Mouse (Mus musculus): ENCODE data around the gene Slc16a5.

GRCm38 (mm10) chr11:115463397-115463796, 1.1 kb downstream of the Slc16a5 start:
- TF ChIP-seq CTCF (IDR thresholded peaks at IDR 0.05; ENCODE audit: extremely low read depth, insufficient read depth, low read length), result no peak
- no peak for TF ChIP-seq POLR2A (IDR thresholded peaks at IDR 0.05; ENCODE audit: extremely low read depth, insufficient read depth, low read length)
